Mouse (Mus musculus) gastrocnemius, adult 8-10 months (tissue): ENCODE measurements around the gene Nr1i3. TPM values are rescaled to one million over a fixed set of nuclear protein-coding genes. Genes with fewer than 3 reads are reported as not detected.

Source experiments
- DNase-seq, 2 experiments: peaks; one replicate each; pipeline ENCODE4 v3.0.0; 2022; ENCODE audit warnings: low spot score in 2 of 2
- total RNA-seq, 4 experiments: library from RNA; stranded (reverse); gene quantifications; 2 replicates each; pipeline ENCODE4 v1.2.4; 2022

Gene Nr1i3
- under 1 TPM in 1 of 4 experiments, not detected in 3; 0.21 TPM for total RNA-seq

DNA sequence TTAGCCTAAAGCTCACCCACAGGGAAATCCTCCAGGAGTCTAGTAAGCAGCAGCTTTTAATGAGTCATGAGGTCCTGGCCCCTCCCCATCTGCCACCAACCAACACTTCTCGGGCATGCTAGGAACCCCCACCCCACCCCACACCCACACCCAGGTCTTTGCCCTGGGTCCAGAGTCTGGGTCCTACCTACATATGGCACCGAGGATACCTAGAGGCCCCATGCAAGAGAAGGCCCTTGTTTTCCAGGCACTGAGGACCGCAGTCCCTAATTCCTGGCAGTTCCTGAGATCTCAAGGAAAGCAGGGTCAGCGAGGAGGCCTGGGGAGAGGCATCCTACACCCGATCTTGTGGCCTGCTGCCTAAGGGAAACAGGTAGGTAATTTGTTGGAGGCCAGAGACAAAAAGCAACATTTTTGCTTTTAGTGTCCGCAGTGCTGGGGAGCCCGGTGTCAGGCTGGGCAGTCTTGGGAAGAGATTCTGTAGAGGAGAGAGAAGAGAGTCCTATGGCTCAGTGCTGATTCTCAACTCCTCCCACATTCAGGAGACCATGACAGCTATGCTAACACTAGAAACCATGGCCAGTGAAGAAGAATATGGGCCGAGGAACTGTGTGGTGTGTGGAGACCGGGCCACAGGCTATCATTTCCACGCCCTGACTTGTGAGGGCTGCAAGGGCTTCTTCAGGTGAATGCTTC lies at the start of gene Nr1i3:
Gene Nr1i3, plus strand, starts transcription at position 170 of the 696 bp plus-strand sequence.
- no peak for DNase-seq

DNA sequence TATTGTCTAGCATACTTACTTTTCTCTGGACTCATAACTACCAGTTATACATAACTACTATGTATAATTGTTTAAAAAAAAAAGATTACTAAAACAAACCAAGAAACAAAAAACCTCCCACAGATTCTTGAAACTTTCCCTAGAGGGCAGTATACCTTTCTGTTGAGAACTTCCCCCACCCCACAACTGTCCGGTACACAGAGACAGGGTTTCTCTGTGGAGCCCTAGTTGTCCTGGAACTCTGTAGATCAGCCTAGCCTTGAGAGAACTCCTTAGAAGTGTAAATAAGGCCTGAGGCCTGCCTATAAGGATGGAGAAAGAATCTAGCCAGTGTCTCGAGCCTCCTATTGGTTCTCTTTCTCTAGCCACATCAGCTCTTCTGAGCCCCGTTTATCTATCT lies 49.5 kb upstream of the Nr1i3 start:
- no peak for DNase-seq

DNA sequence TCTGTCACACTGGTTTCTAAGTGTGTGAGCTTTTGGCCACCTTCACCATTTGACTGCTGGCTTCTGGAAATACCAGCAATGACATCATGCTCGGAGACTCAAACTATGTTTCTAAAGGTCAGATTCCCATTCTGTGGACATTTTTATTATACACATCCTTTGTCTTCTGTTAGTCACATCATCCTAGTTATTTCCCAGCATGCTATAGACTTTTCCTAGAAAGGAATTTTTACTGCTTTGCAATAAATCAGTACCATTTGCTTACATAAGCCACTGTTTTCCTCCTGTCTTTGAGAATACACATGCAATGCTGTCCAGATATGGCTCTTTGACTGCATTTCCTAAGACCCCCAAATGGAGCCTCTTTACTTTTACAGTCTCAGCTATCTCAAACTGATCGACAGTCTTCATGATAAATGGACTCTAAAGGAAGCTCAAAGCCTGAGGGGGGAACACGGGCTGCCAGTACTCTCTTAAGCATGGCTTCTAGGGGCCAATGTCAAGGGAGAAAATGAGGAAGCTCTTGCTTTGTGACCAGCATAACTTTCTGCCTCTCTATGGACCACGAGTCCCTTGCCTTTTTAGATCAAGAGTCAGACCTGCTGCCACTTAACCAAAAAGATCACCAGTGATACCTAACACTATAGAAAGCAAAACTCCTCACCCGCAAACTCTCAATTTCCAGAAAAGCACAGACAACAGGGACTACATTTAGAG lies 48.0 kb upstream of the Nr1i3 start:
- DNase-seq = no peak

DNA sequence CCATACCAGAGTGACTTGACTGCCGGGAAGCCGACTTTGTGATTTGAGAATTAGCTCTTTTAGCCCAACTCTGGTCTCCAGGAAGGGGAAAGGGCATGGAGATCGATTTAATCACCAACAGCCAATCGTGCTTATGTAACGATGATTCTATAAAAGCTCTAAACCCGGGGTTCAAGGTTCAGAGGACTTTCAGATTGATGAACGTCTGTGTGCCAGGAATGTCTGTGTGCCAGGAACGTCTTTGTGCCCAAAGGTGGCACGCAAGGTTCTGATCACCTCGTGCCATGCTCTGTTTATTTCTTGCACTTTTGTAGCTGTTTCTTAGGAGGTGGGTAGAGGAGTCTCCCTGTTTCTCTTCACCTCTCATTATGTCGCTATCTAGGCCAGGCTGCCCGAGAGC lies 44.9 kb upstream of the Nr1i3 start:
- DNase-seq = no peak

DNA sequence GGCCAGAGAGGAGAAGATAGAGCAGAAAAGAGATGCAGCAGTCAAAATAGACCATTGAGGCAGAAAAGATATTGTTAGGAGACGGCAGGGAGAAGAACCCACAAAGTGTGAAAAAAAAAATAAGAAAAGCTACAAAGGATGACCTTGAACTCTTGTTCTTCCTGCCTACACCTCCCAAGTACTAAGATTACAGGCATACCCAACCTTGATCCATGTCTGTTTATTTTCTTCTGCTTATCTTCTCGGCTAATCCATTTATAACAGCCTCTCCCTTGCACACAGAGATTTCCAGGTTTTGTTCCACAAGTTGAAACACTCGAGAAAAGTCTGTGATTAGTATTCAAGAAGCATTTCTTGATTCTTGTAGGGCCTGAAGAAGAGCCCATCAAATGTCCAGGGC lies 43.9 kb upstream of the Nr1i3 start:
- no peak for DNase-seq

DNA sequence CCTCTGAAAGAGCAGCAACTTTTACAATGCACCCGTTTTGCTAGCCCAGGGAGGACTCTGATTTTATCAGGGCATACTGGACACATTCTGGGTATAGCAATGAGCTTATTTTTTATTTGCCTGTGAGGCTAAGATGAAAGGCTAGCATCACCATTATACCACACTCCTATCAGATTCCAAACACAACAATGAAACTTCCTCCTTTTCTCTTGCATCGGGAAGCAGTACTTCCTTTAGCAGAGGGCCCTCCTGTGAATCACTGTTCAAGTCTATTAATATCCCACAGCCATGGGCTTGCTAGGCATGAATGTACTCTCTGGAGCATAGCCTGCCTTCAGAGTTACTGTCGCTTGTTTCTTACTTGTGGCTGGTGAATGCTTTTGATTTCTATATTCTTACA lies 42.6 kb upstream of the Nr1i3 start:
- DNase-seq = no peak

DNA sequence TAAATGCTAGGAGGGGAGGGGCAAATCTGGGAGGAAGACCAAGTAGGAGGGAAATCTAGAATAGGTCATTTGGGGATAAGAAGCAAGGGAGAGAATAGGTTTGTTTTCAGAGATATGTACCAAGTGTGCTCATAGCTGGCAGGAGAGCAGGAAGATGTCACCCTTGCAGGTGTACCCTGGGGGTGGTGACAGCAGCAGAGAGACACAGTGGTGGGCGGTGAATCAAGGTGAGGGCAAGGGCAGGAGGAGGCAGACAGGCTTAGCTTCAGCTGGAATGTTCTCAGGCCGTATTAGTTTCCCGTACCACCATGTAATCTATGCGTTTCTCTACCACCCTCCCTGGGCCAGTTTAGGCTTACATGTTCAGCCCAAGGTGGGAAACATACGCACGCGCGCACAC lies 41.0 kb upstream of the Nr1i3 start:
- no peak for DNase-seq

DNA sequence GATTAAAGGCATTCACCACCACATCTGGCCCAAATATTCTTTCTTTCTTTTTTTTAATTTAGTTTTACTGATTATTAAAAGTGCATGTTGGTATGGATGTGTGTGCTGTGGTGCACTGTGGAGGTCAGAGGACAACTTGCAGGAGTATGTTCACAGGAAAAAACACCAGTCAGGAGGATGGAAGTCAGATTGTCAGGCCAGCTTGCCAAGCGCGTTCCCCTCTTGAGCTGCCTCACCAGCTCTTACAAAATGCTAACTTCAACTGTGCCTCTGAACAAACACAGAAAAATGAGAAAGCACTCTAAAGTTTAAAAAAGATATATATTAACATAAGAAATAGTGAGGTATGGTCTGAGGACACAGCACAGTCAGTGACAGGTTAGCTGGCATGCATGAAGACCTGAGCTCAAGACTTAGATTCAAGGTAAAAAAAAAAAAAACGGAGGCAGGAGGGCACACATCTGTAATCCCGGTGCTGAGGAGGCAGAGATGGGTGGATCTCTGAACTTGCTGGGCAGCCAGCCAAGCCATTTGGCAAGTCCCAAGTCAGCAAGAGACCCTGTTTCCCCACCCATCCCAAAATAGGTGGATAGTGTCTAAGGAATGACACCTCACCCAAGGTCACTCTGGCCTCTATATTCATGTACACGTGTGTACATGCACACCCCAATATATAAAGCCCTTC lies 34.1 kb upstream of the Nr1i3 start:
- DNase-seq = no peak

DNA sequence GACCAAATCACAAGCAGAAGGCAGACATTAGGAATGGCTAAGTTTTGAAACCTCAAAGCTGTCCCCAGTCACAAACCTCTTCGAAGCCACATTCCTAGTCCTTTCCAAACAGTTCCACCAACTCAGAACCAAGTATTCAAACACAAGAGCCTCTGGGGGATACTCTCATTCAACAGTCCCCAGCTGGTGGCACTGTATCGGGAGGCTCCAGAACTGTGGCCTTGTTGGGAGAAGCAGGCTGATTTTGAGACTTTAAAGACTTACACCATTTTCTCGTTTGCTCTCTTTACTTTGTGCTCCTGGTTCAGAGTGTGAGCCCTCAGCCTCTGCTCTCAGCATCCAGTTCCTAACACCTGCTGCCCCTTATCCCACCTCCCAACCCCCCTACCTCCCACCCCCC lies 30.7 kb upstream of the Nr1i3 start:
- no peak for DNase-seq

DNA sequence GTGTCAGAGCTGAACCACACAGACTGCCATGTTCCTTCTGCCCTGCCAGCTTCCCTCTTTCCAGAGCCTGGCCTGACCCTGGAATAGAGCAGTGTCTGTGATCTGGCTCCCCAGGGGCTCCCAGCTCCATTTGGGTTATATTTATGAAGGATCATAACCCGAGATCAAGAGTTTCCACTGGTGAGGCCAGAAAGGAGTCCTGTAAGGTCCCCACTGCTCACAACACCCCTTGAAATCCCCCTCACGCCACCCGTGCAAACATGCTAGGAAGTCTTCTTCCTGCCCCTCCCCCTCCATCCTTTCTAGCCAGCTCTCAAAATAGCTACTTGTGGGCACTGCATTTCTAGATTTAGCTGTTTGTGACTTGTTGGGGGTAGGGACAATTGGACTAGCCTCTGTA lies 30.1 kb upstream of the Nr1i3 start:
- peak; percentile 33 to 49 for DNase-seq

DNA sequence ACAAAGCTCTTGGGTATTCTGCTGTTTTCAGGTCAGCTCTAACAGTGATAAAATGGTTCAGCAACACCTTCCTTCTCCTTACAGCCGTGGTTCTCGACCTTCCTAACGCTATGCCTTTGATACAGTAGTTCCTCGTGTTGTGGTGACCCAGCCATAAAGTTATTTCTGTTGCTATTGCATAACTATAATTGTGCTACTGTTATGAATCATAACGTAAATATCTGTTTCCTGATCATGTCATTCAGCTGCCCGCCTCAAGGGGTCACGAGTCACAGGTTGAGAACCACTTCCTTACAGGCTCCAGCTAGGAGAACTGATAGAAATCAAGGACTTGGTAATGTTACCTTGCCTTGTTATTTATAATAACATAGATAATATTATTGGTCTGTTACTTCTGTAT lies 29.5 kb upstream of the Nr1i3 start:
- DNase-seq = peak in 1 of 2 experiments; percentile 34

DNA sequence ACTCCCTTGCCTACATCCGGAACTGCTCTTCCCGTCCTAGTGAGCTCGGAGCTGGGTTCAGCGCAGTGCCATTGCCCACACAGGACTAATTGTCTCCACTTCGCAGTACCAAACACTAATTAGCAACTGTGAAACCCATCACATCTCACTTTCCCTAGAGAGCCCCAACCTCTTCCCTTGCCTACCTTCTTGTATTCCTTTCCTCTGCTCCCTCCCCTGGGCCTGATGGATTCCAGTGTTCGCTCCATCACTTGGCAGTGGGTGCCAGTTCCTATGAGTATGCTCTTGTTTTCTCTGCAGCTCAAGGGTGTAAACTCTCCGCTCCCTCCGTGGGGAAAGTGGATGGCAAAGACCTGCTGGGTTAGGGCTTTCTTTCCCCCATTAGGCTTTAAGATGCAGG lies 28.1 kb upstream of the Nr1i3 start:
- no peak for DNase-seq

DNA sequence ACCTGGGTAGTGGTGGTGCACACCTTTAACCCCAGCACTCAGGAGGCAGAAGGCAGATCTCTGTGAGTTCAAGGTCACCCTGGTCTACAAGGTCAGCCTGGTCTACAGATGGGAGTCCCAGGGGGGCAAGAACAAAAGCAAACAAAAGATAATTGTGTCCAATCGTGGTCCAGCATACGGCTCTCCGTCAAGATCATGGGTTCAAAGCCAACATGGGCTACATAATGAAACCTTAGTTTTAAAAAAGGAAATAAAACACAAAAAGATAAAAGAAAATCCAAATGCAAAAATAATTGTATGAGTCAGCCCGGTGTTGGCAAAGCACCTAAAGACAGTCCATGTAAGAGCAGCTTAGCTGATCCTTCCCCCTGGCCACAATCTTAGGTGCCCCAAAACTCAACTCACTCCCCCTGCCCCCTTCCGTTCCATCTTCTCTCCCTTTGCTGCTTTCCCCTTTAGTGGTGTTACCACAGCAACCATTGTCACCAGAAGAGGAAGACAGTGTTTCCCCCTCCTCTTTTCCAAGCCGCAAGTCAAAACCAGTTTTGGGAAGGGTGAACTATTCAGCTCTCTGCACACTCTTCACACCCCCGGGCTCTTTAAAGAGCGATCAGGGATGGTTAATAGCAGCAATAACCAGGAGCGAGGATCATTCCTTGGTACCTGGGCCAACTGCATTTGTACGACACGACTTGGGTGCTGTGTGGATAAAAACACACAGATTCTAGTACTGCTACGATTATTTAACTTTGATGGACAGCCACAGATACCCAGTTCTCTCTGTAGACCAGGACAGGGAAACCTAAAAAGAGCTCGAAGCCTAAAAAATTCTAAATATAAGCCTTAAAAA lies 25.7 kb upstream of the Nr1i3 start:
- DNase-seq = no peak

DNA sequence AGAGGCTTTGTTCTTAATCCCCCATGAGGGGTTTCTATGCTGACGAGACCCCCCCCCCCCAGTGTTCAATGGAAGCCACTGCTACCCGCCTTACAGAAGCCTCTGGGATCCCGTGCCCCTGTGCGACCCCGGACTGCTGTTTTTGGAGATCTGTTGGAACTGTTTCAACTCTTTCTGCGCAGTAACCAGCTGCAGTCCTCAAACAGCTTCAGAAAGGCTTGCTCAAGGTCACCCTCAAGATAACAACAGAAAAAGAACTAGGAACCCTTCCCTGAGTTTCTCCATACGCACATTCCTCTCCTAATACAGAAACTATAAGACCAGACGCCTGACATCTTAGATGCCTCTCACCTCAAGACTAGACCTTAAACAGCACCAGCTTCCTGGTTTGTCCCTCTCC lies 24.7 kb upstream of the Nr1i3 start:
- no peak for DNase-seq

DNA sequence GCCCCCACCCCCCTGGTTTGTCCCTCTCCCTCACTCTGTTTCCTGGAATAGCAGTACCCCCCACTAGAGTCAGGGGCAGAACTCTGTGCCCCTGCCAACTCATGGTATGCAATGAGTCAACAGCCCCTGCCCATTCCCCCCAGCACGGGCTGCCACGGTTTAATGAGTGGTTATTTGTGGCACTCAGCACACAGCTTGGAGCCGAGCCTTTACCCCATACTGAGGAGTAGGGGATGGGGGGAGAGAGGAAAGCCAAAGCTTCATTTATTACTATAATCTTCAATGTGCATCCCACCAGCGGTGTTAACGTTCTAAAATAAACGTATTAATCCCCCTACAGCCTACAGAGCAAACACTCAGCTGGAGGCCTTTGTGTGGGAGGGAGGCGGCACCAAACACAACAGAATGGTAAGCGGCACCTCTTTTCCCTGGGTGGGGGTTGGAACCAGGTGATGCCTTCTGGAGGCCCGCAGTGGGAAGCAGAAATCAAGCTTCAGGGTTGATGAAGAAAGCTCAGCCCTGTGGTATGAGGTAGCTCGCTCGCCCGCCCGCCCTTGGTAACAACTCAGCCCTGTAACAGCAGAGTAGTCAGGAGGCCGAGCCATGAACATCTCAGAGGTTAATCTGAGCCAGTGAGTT lies 24.2 kb upstream of the Nr1i3 start:
- no peak for DNase-seq

DNA sequence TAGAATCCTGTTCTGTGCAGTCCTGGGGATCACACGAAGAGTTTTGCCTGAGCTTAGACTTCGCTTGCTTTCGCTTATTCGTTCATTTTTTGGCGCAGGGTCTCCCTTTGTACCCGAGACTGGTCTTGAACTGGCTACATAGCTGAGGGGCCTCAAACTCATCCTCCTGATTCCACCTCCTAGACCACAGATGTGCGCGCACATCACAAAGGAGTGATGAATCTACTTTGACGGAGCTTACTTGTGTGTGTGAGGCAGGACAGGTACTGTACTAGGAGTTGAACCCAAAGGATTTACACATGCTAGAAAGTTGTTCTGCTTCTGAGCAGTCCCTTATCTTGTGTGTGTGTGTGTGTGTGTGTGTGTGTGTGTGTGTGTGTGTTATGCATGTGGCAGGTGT lies 22.9 kb upstream of the Nr1i3 start:
- no peak for DNase-seq

DNA sequence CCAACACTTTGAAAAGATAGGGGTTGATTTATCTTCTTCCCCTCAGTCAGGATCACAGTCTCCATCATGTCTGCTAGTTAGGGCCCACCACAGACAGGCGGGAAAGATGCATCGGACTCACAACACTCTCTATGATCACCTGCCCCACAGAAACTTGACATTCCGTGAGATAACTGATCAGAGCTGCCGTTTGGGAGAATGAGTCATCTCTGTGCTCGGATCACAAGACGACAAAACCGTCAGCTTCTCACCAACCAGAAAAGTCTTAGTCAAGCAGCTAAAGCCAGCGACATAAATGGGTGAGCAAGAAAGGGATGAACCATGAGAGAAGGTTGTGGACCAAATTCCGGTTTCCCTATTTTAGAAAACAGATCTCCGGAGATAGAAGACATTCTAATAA lies 21.5 kb upstream of the Nr1i3 start:
- DNase-seq = no peak

DNA sequence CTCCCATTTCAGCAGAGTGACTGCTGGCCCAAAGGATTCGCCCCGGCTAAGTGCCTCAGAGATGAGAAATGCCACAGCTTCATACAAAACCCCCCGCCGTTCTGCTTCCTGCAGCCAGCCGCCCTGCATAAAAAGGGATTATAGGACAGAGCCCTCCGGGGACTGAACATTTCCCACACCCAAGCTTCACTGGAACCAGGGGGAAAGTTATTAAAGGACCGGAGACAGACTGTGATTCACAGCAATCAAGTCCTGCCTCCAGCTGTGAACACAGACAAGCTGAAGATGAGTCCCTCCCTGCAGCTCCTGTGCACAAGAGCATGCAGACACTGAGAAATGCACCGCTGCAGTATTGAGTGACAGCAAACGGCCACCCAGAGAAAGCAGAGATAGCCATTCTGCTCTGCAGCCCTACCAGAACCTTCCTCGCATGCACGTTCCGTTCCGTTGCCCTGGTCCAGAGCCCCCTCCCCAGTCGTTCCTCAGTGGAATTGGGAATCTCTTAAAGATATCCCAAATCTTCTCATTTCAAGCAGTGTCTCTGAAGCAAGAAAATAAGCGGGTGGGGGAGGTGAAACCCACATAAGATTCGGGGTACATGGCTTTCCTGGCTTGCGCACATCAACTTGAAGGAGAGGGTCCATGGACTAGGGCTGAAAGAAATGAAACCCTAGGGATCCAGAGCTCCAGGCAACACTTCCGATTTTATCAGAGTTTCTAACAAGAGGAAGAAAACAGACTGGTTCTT lies 20.5 kb upstream of the Nr1i3 start:
- DNase-seq = no peak

DNA sequence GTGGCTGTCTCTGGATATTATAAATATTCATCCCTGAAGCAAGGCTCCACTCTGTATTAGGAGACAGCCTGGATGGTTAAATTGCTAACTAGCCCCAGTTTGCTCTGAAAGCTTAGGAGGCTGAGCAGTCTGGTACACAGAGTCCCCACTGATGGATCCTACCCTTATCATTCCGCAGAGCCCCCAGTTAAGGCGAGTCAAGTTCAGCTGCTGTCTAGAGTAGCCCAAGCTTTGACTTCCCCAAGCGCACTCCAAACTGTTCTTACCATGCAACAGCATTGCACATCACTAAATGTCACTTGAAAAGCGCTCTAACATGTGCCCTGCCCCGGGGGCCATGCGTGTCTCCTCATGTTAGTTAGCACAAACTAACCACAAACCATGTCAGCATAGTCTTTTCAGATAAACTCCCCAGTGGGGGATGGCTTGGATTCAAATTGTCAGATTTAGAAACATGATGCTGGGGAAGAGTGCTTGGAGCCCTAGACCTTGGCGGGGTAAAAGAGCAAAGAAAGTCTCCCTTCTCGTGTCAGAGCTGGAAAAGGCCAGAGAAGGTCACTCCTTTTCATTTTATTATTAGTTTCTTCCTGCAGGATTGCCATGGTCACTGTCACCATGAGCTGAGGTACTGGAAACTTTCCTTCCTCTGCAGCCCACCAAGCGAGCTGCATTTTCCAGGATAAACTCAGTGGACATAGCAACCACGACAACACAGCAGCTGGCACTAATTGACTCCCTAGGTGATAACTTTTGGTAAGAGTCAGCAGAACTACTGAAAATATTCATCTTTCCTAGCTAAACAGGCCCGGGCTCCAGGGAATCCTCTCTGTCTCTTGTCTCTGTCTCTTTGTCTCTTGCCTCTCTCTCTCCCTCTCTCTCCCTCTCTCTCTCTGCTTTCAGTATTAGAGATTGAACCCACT lies 19.6 kb upstream of the Nr1i3 start:
- DNase-seq = no peak
